Mouse (Mus musculus): ENCODE results near the gene Ebf1.

Gene Ebf1

GRCm38 (mm10) chr11:44738046-44738445, 120.9 kb downstream of the Ebf1 start:
- in situ Hi-C loops (cut with MboI), result no loop called here

GRCm38 (mm10) chr11:44738820-44739219, 121.7 kb downstream of the Ebf1 start:
- in situ Hi-C loops (cut with MboI), result no loop called here

DNA sequence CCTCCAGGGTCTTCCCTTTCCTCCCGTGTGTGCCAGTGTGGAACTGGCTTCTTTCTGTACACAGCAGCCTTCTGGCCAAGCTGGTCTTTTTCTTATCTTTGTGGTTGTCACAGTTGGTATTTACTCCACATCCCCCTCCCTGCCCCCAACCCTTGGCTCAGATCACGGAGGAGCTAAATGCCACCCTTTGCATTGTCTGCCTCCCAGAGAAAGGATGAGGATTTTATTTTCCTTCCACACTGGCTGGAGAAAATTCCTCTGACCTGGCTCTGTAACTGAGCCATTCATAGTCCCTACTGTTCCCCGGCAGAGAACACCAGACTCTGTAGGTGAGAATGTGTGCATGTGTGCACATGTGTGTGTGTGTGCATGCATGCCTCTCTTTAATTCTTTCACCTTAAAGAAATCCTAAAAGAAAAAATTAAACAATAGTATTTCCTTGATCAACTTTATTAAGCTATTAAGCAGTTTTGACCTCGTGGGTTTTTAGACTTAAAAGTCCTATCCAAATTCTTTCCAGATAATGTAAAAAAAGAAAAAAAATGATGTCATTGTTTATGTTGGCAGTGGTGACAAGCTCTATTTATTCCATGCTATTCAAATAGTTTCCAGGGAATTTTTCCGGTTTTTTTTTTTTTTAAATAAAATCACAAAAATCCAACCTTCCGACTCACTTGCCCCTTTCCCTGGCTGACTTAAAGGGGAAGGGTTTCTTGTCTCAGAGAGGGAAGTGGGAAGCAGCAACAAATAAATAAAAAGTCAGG, 123.3 kb downstream of the Ebf1 start:
- in situ Hi-C loops (cut with MboI), result no loop called here

GRCm38 (mm10) chr11:44741042-44741491, 124.0 kb downstream of the Ebf1 start:
- in situ Hi-C loops (cut with MboI), result no loop called here

GRCm38 (mm10) chr11:44744446-44744845, 127.3 kb downstream of the Ebf1 start:
- in situ Hi-C loops (cut with MboI), result no loop called here

GRCm38 (mm10) chr11:44745946-44746345, 128.8 kb downstream of the Ebf1 start:
- in situ Hi-C loops (cut with MboI), result no loop called here

- in situ Hi-C loops (cut with MboI), result no loop called here
These were observed 129.6 kb downstream of the Ebf1 start for GRCm38 (mm10) chr11:44746731-44747130.

DNA sequence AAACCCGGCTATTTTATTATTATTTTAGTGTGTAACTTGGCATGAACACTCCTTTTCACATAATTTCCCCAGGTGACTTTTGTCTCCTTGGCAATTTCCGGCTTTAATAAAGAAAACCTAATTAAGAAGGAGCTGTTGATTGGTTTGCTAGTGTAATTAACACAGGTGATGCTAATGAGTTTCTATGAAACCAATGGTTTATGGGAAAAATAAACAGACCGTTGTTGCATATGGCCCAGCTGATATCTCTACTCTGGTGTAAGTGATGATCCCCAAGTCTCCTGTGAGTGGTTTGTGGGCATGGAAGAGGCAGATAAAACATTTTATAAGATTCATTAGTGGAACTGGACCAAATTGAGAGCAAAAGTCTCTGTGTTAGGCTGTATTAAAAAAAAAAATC, 132.2 kb downstream of the Ebf1 start:
- in situ Hi-C loops (cut with MboI), result no loop called here

GRCm38 (mm10) chr11:44754336-44754735, 137.2 kb downstream of the Ebf1 start:
- in situ Hi-C loops (cut with MboI), result no loop called here

GRCm38 (mm10) chr11:44756321-44756720, 139.2 kb downstream of the Ebf1 start:
- in situ Hi-C loops (cut with MboI), result no loop called here

- in situ Hi-C loops (cut with MboI), result no loop called here
These were observed 141.7 kb downstream of the Ebf1 start for GRCm38 (mm10) chr11:44758857-44759256.

- in situ Hi-C loops (cut with MboI), result no loop called here
These were observed 144.2 kb downstream of the Ebf1 start for GRCm38 (mm10) chr11:44761128-44761996.

- in situ Hi-C loops (cut with MboI), result no loop called here
These were observed 147.1 kb downstream of the Ebf1 start for GRCm38 (mm10) chr11:44763992-44764835.

GRCm38 (mm10) chr11:44764988-44765387, 147.9 kb downstream of the Ebf1 start:
- in situ Hi-C loops (cut with MboI), result no loop called here

DNA sequence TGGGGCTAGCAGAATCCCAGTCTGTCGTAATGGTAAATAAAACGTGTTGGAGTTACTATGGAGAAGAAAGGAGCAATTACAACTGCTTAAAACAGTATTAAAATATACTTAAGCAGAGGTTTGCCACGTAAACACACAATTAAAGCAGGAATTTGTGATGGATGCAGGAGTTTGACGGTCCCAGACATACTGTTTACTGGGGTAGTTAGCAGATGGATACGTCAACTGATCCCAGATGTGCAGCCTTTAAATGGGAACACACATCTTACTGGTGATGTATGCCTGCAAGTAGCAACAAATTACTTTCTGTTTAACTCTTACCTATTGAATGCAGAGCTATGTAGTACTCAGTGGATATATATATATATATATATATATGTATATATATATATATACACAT, 149.1 kb downstream of the Ebf1 start:
- in situ Hi-C loops (cut with MboI), result no loop called here

DNA sequence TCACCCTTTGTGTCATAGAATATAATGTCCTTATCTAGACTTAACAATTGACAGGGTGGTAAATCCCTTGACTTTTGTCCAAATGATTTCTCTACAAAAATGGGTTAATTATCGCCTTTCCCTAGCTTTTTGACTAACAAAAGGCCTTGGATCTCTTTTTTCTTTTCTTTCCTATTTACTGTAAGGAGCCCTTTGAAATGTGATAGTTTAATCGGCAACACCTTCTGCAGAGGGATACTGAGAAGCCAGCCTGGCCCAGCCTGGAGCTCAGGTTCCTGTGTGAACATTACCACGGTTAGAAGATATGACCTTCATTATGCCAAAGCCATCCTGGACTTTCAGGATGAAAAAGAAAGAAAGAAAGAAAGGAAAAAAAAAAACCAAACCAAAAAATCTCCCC, 150.2 kb downstream of the Ebf1 start:
- in situ Hi-C loops (cut with MboI), result no loop called here

GRCm38 (mm10) chr11:44768346-44768745, 151.2 kb downstream of the Ebf1 start:
- in situ Hi-C loops (cut with MboI), result no loop called here

DNA sequence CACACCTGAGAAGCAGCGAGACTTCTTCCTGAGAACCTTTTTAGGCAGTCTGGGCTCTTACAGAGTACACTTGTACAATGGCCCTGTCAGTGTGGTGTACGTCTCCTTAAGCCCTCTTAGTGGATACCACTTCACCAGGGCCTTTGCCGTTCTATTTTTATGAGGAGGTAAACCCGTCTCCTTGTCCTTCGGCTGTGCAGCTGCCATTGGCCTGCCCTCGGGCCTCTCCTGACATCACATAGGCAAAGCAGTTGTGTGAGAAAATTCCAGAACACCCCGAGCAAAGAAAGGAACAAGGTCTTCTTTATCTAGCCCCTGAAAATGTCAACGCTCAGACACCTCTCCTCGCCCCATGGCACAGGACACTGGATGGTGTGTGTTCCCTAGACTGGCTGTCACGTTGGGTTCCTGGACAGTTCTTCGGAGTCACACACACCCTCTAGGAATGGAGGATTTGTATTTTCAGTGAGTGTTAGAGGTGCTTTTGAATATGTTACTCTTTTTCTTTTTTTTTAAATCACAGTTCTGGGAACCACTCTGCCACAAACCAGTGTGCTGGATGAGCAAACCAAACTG, 154.0 kb downstream of the Ebf1 start:
- in situ Hi-C loops (cut with MboI), result no loop called here

DNA sequence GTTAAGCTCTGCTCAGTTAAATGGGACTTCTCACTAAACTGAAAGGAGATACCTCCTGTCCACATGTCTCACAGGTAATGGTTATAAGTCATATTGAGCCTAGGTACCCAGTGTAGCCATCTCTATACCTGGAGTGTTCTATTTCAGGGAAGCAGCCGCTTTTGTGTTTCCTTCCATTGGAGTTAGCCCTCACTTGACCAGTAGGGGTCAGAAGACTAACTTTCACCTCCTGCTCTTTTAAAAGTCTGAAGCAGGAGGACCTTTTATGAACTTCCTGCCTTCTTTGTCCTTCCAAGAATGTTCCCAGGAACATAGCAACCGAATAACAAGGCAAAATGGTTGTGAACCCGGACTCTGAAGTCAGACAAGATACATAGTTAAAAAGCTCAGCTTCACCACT, 157.3 kb downstream of the Ebf1 start:
- in situ Hi-C loops (cut with MboI), result no loop called here

- in situ Hi-C loops (cut with MboI), result no loop called here
These were observed 158.4 kb downstream of the Ebf1 start for GRCm38 (mm10) chr11:44775549-44775948.

DNA sequence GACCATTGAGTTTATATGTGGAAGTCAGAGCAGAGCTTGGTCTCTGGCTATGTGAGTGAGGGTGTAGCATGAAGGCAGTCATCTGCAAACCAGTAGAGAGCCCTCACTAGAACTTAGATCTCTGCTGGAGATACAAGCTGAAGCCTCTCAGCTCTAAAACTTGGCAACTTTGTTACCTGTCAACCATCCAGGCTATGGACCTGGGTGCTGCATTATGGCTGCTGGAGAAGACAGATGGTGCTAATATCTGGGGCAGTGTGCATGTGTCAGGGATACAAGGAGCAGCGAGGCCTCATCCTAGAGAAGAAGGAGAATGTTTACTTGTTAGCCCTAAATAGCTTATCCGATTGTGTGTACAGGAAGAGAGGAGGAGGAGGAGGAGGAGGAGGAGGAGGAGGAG, 159.4 kb downstream of the Ebf1 start:
- in situ Hi-C loops (cut with MboI), result no loop called here

Data from mature B cell (primary cell).